Mouse (Mus musculus): Measurements from ENCODE around the gene 4930523C07Rik. TPM values are rescaled to one million over a fixed set of nuclear protein-coding genes. Genes with fewer than 3 reads are reported as not detected.

Gene 4930523C07Rik
- total RNA-seq, 4 experiments from 2014 or later: 19.6 to 23.7 (median 20.2) TPM

GRCm38 (mm10) chr1:160099659-160100302, 55.6 kb downstream of the 4930523C07Rik start:
- DNase-seq (ENCODE audit: low spot score): no peak

- no peak for DNase-seq (ENCODE audit: low spot score)
These were observed 56.8 kb downstream of the 4930523C07Rik start for GRCm38 (mm10) chr1:160100996-160101395.

DNA sequence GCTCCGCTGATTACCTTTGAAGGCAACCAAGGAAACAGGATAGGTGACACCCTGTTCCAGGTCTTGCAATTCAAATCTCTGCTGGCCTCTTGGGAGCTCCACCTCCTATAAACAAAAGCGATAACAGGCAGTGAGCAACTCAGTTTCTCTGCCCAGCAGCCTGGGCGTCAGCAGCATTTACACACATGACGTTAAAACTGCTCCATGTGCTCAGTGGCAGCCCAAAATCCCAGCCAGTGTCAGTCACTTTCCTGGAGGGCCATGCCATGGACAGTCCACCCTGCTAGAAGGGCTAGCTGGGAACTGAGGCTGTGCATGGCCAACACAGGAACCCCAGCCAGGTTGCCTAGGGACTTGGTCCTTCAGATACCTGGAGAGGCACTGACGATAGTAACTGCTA, 61.2 kb downstream of the 4930523C07Rik start:
- no peak for DNase-seq (ENCODE audit: low spot score)

- DNase-seq (ENCODE audit: low spot score): no peak
These were observed 64.4 kb downstream of the 4930523C07Rik start for GRCm38 (mm10) chr1:160108604-160109003.

DNA sequence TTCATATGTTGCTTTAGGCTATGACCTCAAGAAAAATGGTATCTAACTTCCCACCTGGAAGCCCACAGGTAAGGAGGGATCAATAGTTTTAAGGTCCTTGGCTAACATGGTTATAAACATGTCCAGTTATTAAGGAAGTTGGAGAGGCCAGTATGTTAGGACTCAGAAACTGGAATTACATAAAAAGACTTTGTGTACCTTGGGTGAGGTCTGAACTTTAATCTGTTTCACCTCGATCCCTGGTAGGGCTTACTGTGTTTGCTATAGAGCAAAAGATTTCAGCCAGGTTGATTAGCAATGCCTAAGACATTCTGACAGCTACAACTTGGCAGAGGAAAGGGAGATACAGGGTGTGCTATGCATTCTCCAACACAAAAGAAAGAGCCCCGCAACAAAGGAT, 79.8 kb downstream of the 4930523C07Rik start:
- DNase-seq (ENCODE audit: low spot score): no peak

Other genes with a start within 250 kb of the 4930523C07Rik start
- gene Tnn, start 109.2 kb downstream of the 4930523C07Rik start, total RNA-seq (2022): not detected
- 100 to 1,000 TPM; 101 to 106 (median 101) TPM for gene Mrps14, start 150.8 kb downstream of the 4930523C07Rik start, total RNA-seq (2022)
- 10 to 100 TPM; 58.8 to 76.3 (median 71.7) TPM for gene Cacybp, start 168.5 kb downstream of the 4930523C07Rik start, total RNA-seq (2022)